Mouse (Mus musculus): Measurements from ENCODE around the gene Lhx6. TPM values are rescaled to one million over a fixed set of nuclear protein-coding genes. Genes with fewer than 3 reads are reported as not detected.
"Not testable (repeated sequence)": the region's sequence is repeated elsewhere in the genome, so short reads cannot be mapped to it uniquely, and the experiment has no call there.

The Lhx6 gene
- polyA plus RNA-seq (2015; fragmentation: Nextera tagmentation; extraction: Ambion mirVana) = 1.00 and 1.1 TPM in 2 replicates

GRCm38 (mm10) chr2:36104956-36105741 is at the start of gene Lhx6:
Gene Lhx6, minus strand, starts transcription at chr2:36105408.
- peaks cover 36% of the 10 kb centered on the region for H3K4me1 ChIP-seq (ENCODE audit: control insufficient read depth, insufficient read depth, low read length)
- H3K9me3 ChIP-seq (replicated peaks; ENCODE audit: control insufficient read depth, low read length) = no peaks in the 10 kb centered on the region
- H3K4me3 ChIP-seq (replicated peaks; ENCODE audit: low read length) = peak within 1 kb of the TSS; percentile 50
- no peaks in the 10 kb centered on the region for H3K36me3 ChIP-seq (ENCODE audit: control insufficient read depth, insufficient read depth, low read length)
- ATAC-seq (ENCODE audit: insufficient read depth, low FRiP score) = no peak
- no peak within 1 kb of the TSS; the same call in 1 of the 2 replicates for H3K27ac ChIP-seq (ENCODE audit: low read length)
- peak within 1 kb of the TSS; percentile 66 for H3K9ac ChIP-seq (ENCODE audit: low read length)
- H3K27me3 ChIP-seq (ENCODE audit: control insufficient read depth, insufficient read depth, low read length) = peaks cover 84% of the 10 kb centered on the region
- WGBS = 1% methylated on average over 56 of the region's 58 CpGs
- H3K4me2 ChIP-seq (ENCODE audit: low read depth, low read length) = peak within 1 kb of the TSS; percentile 79

- H3K4me3 ChIP-seq (replicated peaks; ENCODE audit: low read length); H3K36me3 ChIP-seq (ENCODE audit: control insufficient read depth, insufficient read depth, low read length); H3K9ac ChIP-seq (ENCODE audit: low read length); H3K27me3 ChIP-seq (ENCODE audit: control insufficient read depth, insufficient read depth, low read length); ATAC-seq (ENCODE audit: insufficient read depth, low FRiP score); H3K9me3 ChIP-seq (replicated peaks; ENCODE audit: control insufficient read depth, low read length); H3K4me1 ChIP-seq (ENCODE audit: control insufficient read depth, insufficient read depth, low read length); H3K27ac ChIP-seq (ENCODE audit: low read length); H3K4me2 ChIP-seq (ENCODE audit: low read depth, low read length): not testable (repeated sequence)
- WGBS = 90% methylated on average over 4 of the region's 4 CpGs
These were observed 47.2 kb upstream of the Lhx6 start for GRCm38 (mm10) chr2:36152401-36152800.

DNA sequence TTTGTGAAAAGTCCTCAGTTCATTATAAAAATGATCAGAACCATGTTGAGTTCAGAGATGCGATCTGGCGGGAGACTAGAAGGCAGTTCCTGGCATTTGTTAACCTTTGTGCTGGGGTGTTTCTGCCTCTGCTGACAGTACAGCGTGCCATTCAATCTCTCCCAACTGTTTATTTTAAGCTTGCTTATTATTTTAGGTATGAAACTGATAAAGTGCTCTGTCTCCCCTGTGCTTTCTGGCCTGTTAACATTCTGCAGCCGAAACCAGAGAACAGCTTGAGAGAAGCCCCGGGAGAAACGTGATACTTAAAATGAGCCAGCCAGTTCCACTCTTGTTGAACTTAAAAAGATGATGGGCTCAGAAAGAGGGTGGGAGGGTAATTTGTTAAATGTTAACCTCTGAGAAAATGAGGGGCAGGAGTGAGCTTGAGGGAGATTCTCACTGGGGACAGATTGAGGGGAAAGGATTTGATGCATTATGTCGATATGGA is 43.7 kb upstream of the Lhx6 start:
- Histone ChIP-seq H3K36me3 (ENCODE audit: control insufficient read depth, insufficient read depth, low read length) (0 out of 2 replicates have a peak, but pooled peaks cover 5% of the 10 kb centered on the region), H3K4me3 (replicated peaks; ENCODE audit: low read length) (no peak overlapping the region), H3K9ac (ENCODE audit: low read length) (no peak overlapping the region), H3K4me1 (ENCODE audit: control insufficient read depth, insufficient read depth, low read length) (no peaks in the 10 kb centered on the region), H3K27me3 (ENCODE audit: control insufficient read depth, insufficient read depth, low read length) (no peaks in the 10 kb centered on the region), H3K9me3 (replicated peaks; ENCODE audit: control insufficient read depth, low read length) (no peaks in the 10 kb centered on the region), H3K4me2 (ENCODE audit: low read depth, low read length) (no peak overlapping the region), H3K27ac (ENCODE audit: low read length) (no peak overlapping the region)
- ATAC-seq (ENCODE audit: insufficient read depth, low FRiP score) = no peak
- WGBS = 60% methylated on average over 7 of the region's 7 CpGs

DNA sequence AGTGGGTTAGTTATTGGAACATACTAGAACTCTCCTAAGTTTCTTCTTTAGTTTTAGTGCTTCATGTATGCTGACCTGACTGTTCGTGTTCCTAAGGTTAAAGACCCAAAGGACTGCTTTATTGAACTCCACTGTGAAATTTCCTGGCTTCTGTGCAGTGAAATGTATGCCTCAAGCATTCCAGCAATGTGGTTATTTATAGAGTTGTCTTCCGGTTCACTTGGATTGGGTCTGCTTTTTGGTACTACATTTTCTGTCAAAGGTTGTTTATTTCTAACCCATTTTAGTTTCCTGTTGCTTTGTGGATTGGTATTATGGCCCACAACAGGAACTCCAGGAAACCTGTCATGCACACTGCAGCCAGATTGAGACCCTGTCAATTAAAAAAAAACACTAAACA is 33.9 kb upstream of the Lhx6 start:
- Histone ChIP-seq H3K4me1 (ENCODE audit: control insufficient read depth, insufficient read depth, low read length) (peaks cover 12% of the 10 kb centered on the region), H3K4me3 (replicated peaks; ENCODE audit: low read length) (no peak overlapping the region), H3K36me3 (ENCODE audit: control insufficient read depth, insufficient read depth, low read length) (no peaks in the 10 kb centered on the region), H3K4me2 (ENCODE audit: low read depth, low read length) (no peak overlapping the region), H3K27me3 (ENCODE audit: control insufficient read depth, insufficient read depth, low read length) (no peaks in the 10 kb centered on the region), H3K27ac (ENCODE audit: low read length) (0 out of 2 replicates have a peak overlapping the region, but pooled peaks have one; percentile 1), H3K9me3 (replicated peaks; ENCODE audit: control insufficient read depth, low read length) (no peaks in the 10 kb centered on the region), H3K9ac (ENCODE audit: low read length) (no peak overlapping the region)
- 44% methylated on average over 2 of the region's 2 CpGs for WGBS
- ATAC-seq (ENCODE audit: insufficient read depth, low FRiP score) = no peak

DNA sequence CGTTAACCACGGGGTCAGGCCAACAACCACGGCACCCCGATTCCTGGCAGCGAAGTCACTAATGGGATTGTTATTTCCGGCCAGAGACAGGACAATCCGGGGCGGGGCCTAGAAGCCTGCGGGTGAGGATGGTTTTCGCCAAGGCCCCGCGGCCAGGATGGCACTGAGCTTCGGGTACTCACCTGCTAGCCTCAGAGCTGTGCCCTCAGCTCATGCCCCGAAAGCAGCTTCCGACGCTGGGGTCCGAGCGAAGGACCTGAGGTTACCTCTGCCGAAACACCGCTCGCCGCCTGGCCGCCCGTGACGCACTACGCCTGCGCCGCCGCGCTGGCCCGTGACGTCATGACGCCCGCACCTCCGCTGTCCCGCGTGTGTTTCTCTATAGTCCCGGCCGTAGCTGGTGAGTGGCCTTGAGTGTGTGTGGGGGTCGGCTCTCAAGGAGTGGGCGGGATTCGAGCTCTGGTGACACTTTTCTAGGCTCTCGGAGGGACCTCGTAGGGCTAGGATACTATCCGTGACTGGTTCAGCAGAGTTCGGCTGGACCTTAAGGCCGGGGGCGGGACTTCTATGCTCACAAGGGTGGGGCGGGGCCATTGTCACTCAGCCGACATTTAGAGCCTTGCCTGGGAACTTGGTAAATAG is 31.2 kb upstream of the Lhx6 start, which contains the start of the genes Mrrf and Rbm18:
TSS of gene Mrrf (plus strand) at position 90 of the 642 bp plus-strand sequence.
TSS of gene Rbm18 (minus strand) at position 474 of the 642 bp plus-strand sequence.
- H3K9me3 ChIP-seq (replicated peaks; ENCODE audit: control insufficient read depth, low read length) = no peaks in the 10 kb centered on the region
- under 1% methylated on average over 50 of the region's 50 CpGs for WGBS
- peaks cover 7% of the 10 kb centered on the region; the same call in 1 of the 2 replicates for H3K36me3 ChIP-seq (ENCODE audit: control insufficient read depth, insufficient read depth, low read length)
- peak within 1 kb of the TSS; percentile 88 for H3K9ac ChIP-seq (ENCODE audit: low read length)
- peak within 1 kb of the TSS; percentile 93 for H3K27ac ChIP-seq (ENCODE audit: low read length)
- peaks cover 12% of the 10 kb centered on the region for H3K4me1 ChIP-seq (ENCODE audit: control insufficient read depth, insufficient read depth, low read length)
- peak; percentile 95 for ATAC-seq (ENCODE audit: insufficient read depth, low FRiP score)
- H3K27me3 ChIP-seq (ENCODE audit: control insufficient read depth, insufficient read depth, low read length) = no peaks in the 10 kb centered on the region
- peak within 1 kb of the TSS; percentile 84 for H3K4me3 ChIP-seq (replicated peaks; ENCODE audit: low read length)
- H3K4me2 ChIP-seq (ENCODE audit: low read depth, low read length) = peak within 1 kb of the TSS; percentile 80

GRCm38 (mm10) chr2:36135887-36136286 is 30.7 kb upstream of the Lhx6 start:
- H3K4me2 ChIP-seq (ENCODE audit: low read depth, low read length) = peak overlapping the region; percentile 80
- WGBS = 0% methylated on average over 4 of the region's 4 CpGs
- H3K36me3 ChIP-seq (ENCODE audit: control insufficient read depth, insufficient read depth, low read length) = peaks cover 7% of the 10 kb centered on the region; the same call in 1 of the 2 replicates
- H3K27ac ChIP-seq (ENCODE audit: low read length) = peak overlapping the region; percentile 93
- no peaks in the 10 kb centered on the region for H3K27me3 ChIP-seq (ENCODE audit: control insufficient read depth, insufficient read depth, low read length)
- H3K4me1 ChIP-seq (ENCODE audit: control insufficient read depth, insufficient read depth, low read length) = peaks cover 12% of the 10 kb centered on the region
- H3K9me3 ChIP-seq (replicated peaks; ENCODE audit: control insufficient read depth, low read length) = no peaks in the 10 kb centered on the region
- H3K9ac ChIP-seq (ENCODE audit: low read length) = peak overlapping the region; percentile 88
- no peak for ATAC-seq (ENCODE audit: insufficient read depth, low FRiP score)
- H3K4me3 ChIP-seq (replicated peaks; ENCODE audit: low read length) = peak overlapping the region; percentile 84

DNA sequence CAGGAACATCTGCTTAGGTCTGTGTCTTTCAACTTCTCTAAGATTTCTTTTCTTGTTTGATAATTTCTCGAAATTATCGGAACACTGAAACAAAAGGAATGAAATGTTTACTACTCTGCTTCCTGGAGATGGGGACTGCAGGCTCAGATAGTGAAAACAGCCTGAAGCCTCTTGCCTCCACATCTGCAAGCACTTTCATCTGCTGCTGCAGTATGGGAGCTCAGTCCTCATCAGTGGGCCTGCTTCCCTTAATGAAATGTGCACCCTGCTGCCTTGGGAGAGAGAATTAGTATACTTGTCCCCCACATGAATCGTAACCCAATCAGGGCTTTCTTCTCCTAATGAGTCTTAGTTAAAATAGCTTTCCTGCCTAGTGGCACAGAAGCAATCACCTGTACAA is 23.8 kb upstream of the Lhx6 start:
- Histone ChIP-seq H3K36me3 (ENCODE audit: control insufficient read depth, insufficient read depth, low read length) (peaks cover 28% of the 10 kb centered on the region), H3K27ac (ENCODE audit: low read length) (no peak overlapping the region), H3K4me3 (replicated peaks; ENCODE audit: low read length) (no peak overlapping the region), H3K4me2 (ENCODE audit: low read depth, low read length) (no peak overlapping the region), H3K9me3 (replicated peaks; ENCODE audit: control insufficient read depth, low read length) (no peaks in the 10 kb centered on the region), H3K27me3 (ENCODE audit: control insufficient read depth, insufficient read depth, low read length) (no peaks in the 10 kb centered on the region), H3K9ac (ENCODE audit: low read length) (no peak overlapping the region), H3K4me1 (ENCODE audit: control insufficient read depth, insufficient read depth, low read length) (no peaks in the 10 kb centered on the region)
- WGBS = 80% methylated on average over 3 of the region's 3 CpGs
- no peak for ATAC-seq (ENCODE audit: insufficient read depth, low FRiP score)

GRCm38 (mm10) chr2:36127973-36128372 is 22.8 kb upstream of the Lhx6 start:
- peaks cover 28% of the 10 kb centered on the region for H3K36me3 ChIP-seq (ENCODE audit: control insufficient read depth, insufficient read depth, low read length)
- no peak for ATAC-seq (ENCODE audit: insufficient read depth, low FRiP score)
- 72% methylated on average over 4 of the region's 4 CpGs for WGBS
- H3K4me1 ChIP-seq (ENCODE audit: control insufficient read depth, insufficient read depth, low read length) = no peaks in the 10 kb centered on the region
- H3K27me3 ChIP-seq (ENCODE audit: control insufficient read depth, insufficient read depth, low read length) = no peaks in the 10 kb centered on the region
- H3K9me3 ChIP-seq (replicated peaks; ENCODE audit: control insufficient read depth, low read length) = no peaks in the 10 kb centered on the region
- no peak overlapping the region for H3K9ac ChIP-seq (ENCODE audit: low read length)
- H3K27ac ChIP-seq (ENCODE audit: low read length) = no peak overlapping the region
- no peak overlapping the region for H3K4me2 ChIP-seq (ENCODE audit: low read depth, low read length)
- no peak overlapping the region for H3K4me3 ChIP-seq (replicated peaks; ENCODE audit: low read length)
